Mouse (Mus musculus): ENCODE data around the gene Ldb1.

GRCm38 (mm10) chr19:46029652-46030051 lies 15.4 kb downstream of the Ldb1 start:
- no peak for TF ChIP-seq POLR2A (IDR thresholded peaks at IDR 0.05; ENCODE audit: low read depth, low read length)
- no peak for TF ChIP-seq ZNF384 (IDR thresholded peaks at IDR 0.05; ENCODE audit: low read depth, low read length)
- TF ChIP-seq GABPA (IDR thresholded peaks at IDR 0.05; ENCODE audit: insufficient replicate concordance, low read depth, low read length), result no peak
